Mouse (Mus musculus) spleen, adult 2 months (tissue): ENCODE results near the gene Ap3b2.

ENCODE experiments used
- CTCF ChIP-seq: fragments of 200-500 bp; IDR thresholded peaks from 2 replicates; pipeline ENCODE4 v1.5.1; 2011; ENCODE audit warnings: mild to moderate bottlenecking, inconsistent platforms; ENCODE audit not compliant: insufficient read depth, insufficient read length, insufficient replicate concordance; ENCODE audit errors: extremely low read depth
- POLR2A ChIP-seq: fragments of 200-500 bp; IDR thresholded peaks from 2 replicates; pipeline ENCODE4 v1.6.1; 2011; ENCODE audit warnings: low read depth, low read length, inconsistent platforms

DNA sequence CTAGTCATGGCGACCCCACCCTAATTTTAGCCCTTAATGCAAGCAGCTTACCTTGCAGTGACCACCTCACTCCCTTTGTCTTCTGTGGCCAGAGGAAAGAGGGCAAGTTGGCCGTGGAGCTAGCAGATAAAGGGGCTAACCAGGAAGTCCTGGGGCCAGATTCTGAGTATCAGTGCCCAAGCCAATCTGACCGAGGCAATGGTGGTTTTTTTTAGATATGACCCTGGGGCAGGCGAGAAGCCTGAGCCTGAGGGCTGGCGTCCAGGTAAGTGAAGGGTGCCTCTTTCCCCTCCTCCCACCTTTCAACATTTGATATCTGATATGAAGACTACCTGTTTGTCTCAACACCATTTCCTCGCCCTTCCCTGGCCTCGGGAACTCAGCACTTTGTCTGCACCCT lies 4.5 kb upstream of the Ap3b2 start, which contains the start of gene BC048679:
- TF ChIP-seq CTCF (no peak), POLR2A (no peak)
